Mouse (Mus musculus) kidney, embryonic 15.5 days (tissue): Measurements from ENCODE around the gene Nkx3-2. TPM values are rescaled to one million over a fixed set of nuclear protein-coding genes. Genes with fewer than 3 reads are reported as not detected.

Experiments used
- ATAC-seq: fragments of 200-750 bp; cut with Nextera tagmentation; replicated peaks from 2 replicates; pipeline ENCODE4 v1.8.0; 2017; ENCODE audit warnings: moderate TSS enrichment; ENCODE audit not compliant: low FRiP score
- H3K27ac ChIP-seq: fragments of 300-500 bp; sonication (generic); 2 replicates; pipeline ENCODE4 v1.5.1; 2015; ENCODE audit warnings: mild to moderate bottlenecking, inconsistent platforms
- H3K27me3 ChIP-seq: fragments of 300-500 bp; sonication (generic); 2 replicates; pipeline ENCODE4 v1.6.1; 2015; ENCODE audit warnings: inconsistent platforms
- H3K36me3 ChIP-seq: fragments of 300-500 bp; sonication (generic); 2 replicates; pipeline ENCODE4 v1.6.1; 2015; ENCODE audit warnings: inconsistent platforms
- H3K4me1 ChIP-seq: fragments of 300-500 bp; sonication (generic); 2 replicates; pipeline ENCODE4 v1.6.1; 2015; ENCODE audit warnings: inconsistent platforms
- H3K4me2 ChIP-seq: fragments of 300-500 bp; sonication (generic); 2 replicates; pipeline ENCODE4 v1.6.1; 2015; ENCODE audit warnings: moderate library complexity, mild to moderate bottlenecking, inconsistent platforms
- H3K4me3 ChIP-seq: fragments of 300-500 bp; sonication (generic); replicated peaks from 2 replicates; pipeline ENCODE4 v1.5.1; 2015; ENCODE audit warnings: mild to moderate bottlenecking, inconsistent platforms
- H3K9ac ChIP-seq: fragments of 300-500 bp; sonication (generic); 2 replicates; pipeline ENCODE4 v1.6.1; 2015; ENCODE audit warnings: mild to moderate bottlenecking, inconsistent platforms
- H3K9me3 ChIP-seq: fragments of 300-500 bp; sonication (generic); replicated peaks from 2 replicates; pipeline ENCODE4 v1.6.1; 2016; ENCODE audit warnings: inconsistent platforms
- WGBS: fragments of 180-500 bp; shearing (Covaris S2); methylation state at CpG from one replicate; pipeline ENCODE4 v1.1.7; 2015; ENCODE audit warnings: mixed read lengths; 5-methylcytosine and 5-hydroxymethylcytosine counted together
- polyA plus RNA-seq: library from polyadenylated mRNA; unstranded; fragments of >200 nt; fragmentation: Nextera tagmentation; extraction: Ambion mirVana; gene quantifications from 2 replicates; pipeline ENCODE4 v1.2.1, GENCODE M21; 2015

Nkx3-2 gene
- polyA plus RNA-seq, 1 experiment from 2014 or later, result not detected

DNA sequence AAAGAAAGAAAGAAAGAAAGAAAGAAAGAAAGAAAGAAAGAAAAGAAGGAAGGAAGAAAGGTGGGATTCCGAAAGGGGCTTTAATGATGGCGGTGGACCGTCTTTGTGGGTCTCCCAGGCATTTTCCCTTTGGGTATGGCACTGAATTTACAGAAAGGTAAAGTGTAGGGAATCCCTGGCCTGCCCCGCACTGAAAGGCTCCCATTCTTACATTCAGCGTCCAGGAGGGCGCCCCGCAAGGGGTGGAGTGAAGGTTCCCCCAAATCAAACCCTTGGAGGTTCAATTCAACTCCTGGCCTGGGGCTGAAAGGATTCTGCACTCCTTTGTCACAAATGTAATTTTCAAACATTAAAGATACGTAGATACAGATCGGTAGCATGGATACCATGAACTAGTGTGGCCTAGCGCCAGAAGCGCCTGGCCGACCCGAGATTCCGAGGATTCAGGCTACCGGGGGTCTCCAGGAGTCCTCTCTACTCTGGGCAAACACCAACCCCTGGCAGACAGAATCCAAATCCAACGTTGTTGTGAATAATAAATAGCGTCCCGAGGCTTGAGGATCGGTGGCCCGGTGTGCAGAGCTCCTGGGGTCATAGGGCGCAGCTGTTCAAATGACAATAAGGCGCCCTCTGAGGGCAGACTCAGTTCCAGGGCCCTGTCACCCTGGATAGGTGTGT is 3.3 kb downstream of the Nkx3-2 start:
- H3K9me3 ChIP-seq, result no peaks in the 10 kb centered on the region
- H3K27me3 ChIP-seq, result peaks cover 96% of the 10 kb centered on the region
- H3K4me3 ChIP-seq, result peak overlapping the region; percentile 24
- WGBS, result 3% methylated on average over 22 of the region's 22 CpGs
- peak overlapping the region; percentile 45; the same call in 1 of the 2 replicates for H3K4me2 ChIP-seq
- no peak overlapping the region for H3K9ac ChIP-seq
- no peaks in the 10 kb centered on the region for H3K36me3 ChIP-seq
- no peak overlapping the region for H3K27ac ChIP-seq
- no peak for ATAC-seq
- peaks cover 30% of the 10 kb centered on the region for H3K4me1 ChIP-seq

DNA sequence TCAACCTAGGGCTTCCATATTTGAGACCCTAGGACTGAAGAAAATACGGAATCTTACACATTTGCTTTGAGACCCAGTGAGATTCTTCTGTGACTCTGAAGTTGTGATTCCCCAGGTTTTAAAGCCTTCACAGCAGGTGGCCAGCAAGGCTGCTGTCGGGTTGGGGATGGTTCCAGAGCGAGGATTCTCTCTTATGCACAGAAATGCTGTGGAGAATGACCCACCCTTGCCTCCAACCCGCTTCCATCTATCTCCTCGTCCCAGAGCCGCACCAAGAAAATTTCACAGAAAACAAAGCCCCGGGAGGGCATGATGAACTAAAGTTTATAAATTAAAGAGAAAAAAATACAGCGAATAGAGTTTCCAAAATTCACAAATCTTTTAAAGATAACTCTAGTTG is 4.2 kb downstream of the Nkx3-2 start:
- Histone ChIP-seq H3K36me3 (no peaks in the 10 kb centered on the region), H3K4me2 (no peak overlapping the region), H3K4me3 (no peak overlapping the region), H3K9me3 (no peaks in the 10 kb centered on the region), H3K9ac (no peak overlapping the region), H3K27me3 (peaks cover 98% of the 10 kb centered on the region), H3K27ac (no peak overlapping the region), H3K4me1 (peaks cover 30% of the 10 kb centered on the region)
- no peak for ATAC-seq
- 4% methylated on average over 8 of the region's 8 CpGs for WGBS

DNA sequence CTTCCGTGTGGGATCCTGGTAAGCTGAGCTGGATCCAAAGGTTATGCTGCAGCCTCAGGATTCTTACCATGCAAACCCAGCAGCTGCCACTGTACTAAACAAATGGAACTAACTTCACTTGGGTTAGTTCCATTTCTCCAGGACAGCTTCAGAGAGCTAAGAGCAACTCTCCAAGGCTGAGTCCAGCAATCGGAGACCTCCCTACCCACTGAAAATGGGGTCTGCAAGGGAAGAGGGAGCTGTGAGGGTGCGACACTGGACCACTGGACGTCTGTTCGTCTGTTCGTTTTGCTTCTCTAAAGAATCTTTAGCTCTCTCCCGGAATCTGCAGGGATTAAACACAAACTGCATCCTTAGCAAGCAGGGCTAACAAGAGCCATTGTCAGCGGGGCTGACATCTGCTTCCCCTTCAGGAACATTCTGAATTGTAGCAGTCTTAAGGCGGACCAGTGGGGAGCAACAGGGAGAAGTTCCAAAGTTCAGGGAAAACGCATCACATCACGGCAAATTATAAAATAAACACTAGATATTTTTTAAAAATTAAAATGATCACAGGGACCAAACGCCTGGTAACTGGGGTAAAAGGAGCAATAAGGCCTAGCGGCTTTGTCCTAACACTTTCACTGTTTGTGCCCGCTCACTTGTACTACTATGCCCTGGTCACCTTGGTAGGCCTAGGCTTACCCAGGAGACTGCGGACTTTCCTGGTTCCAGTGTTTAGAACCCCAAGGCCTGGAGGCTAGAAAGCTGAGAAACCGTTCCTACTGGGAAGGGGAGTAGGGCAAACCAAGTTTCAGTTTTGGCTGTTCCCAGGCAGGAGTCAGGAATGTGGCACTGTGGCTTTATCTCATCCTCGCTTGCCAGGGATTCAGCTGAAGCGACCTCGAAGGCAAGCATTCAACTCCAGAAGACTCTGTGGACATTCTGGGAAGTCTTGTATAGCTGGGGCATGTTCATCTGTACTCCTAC is 5.3 kb downstream of the Nkx3-2 start:
- 10% methylated on average over 19 of the region's 19 CpGs for WGBS
- no peak overlapping the region for H3K4me2 ChIP-seq
- no peak for ATAC-seq

DNA sequence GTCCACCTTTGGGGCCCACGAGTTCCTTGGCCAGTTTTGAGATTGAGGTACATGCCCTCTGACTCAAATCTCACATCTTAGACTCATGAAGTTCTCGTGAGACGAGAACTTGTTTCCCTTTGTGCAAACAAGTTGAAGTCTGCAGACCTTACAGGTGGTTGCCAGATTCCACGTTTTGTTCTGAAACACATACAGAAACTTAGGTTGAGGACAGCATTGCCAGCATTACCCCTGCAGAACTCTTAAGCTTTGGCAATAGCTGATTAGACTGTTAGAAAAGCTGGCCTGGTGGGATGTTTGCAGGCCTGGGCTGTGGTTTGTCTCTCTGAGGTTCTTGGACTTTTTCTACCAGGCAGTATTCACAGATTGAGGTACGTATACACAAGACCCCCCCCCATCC is 7.0 kb downstream of the Nkx3-2 start:
- H3K4me3 ChIP-seq, result no peak overlapping the region
- no peaks in the 10 kb centered on the region for H3K9me3 ChIP-seq
- peaks cover 16% of the 10 kb centered on the region for H3K4me1 ChIP-seq
- peaks cover 97% of the 10 kb centered on the region for H3K27me3 ChIP-seq
- no peak overlapping the region for H3K9ac ChIP-seq
- no peak overlapping the region for H3K27ac ChIP-seq
- WGBS, result 10% methylated on average over 5 of the region's 5 CpGs
- no peak overlapping the region for H3K4me2 ChIP-seq
- no peaks in the 10 kb centered on the region for H3K36me3 ChIP-seq
- ATAC-seq, result no peak

More for the DNA sequence above, 5.3 kb downstream of the Nkx3-2 start:
- no peak overlapping the region for H3K9ac ChIP-seq
- peaks cover 27% of the 10 kb centered on the region for H3K4me1 ChIP-seq
- no peak overlapping the region for H3K27ac ChIP-seq
- H3K9me3 ChIP-seq, result no peaks in the 10 kb centered on the region
- H3K4me3 ChIP-seq, result no peak overlapping the region
- no peaks in the 10 kb centered on the region for H3K36me3 ChIP-seq
- H3K27me3 ChIP-seq, result peaks cover 98% of the 10 kb centered on the region

GRCm38 (mm10) chr5:41756396-41756795 is 7.9 kb downstream of the Nkx3-2 start:
- WGBS, result 5% methylated on average over 4 of the region's 4 CpGs
- no peaks in the 10 kb centered on the region for H3K36me3 ChIP-seq
- peaks cover 9% of the 10 kb centered on the region for H3K4me1 ChIP-seq
- H3K27me3 ChIP-seq, result peaks cover 97% of the 10 kb centered on the region
- H3K4me2 ChIP-seq, result no peak overlapping the region
- H3K9me3 ChIP-seq, result no peaks in the 10 kb centered on the region
- no peak overlapping the region for H3K4me3 ChIP-seq
- H3K27ac ChIP-seq, result no peak overlapping the region
- ATAC-seq, result no peak
- H3K9ac ChIP-seq, result no peak overlapping the region

DNA sequence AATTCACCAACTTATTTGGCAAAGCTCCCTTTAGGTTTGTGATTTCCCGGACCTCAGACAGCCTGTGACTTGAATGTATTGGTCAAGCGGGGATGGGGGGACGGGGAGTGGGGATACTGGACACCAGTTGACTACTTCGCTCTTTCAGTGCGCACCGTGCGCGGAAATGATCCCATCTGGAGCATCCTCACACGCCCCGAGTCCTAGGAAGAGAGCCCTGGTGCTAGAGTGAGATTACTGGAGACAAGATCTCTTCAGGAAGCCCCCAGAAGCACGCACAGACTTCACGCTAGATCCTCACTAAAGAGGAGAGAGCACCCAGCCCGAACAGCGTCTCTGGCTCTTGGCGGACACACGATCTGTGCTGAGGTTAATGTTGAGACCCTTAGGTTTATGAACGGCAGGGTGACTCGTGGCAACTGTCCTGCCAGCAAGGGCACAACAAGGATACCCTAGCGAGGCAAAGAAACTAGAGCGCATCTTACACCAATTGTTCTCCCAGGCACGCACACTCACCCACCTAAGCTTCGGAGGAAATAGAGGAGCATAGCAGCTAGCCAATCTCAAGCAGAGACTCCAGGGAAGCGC is 8.8 kb downstream of the Nkx3-2 start:
- Histone ChIP-seq H3K4me3 (no peak overlapping the region), H3K27me3 (peaks cover 99% of the 10 kb centered on the region)
- WGBS, result 2% methylated on average over 23 of the region's 23 CpGs

GRCm38 (mm10) chr5:41754836-41755235 is 9.5 kb downstream of the Nkx3-2 start:
- no peak for ATAC-seq
- Histone ChIP-seq H3K4me3 (0 out of 2 replicates have a peak overlapping the region, but pooled peaks have one; percentile 10), H3K4me1 (peaks cover 5% of the 10 kb centered on the region; the same call in 1 of the 2 replicates), H3K36me3 (no peaks in the 10 kb centered on the region), H3K27ac (no peak overlapping the region), H3K9me3 (no peaks in the 10 kb centered on the region), H3K27me3 (peaks cover 99% of the 10 kb centered on the region), H3K4me2 (peak overlapping the region; percentile 40), H3K9ac (no peak overlapping the region)
- WGBS, result 1% methylated on average over 16 of the region's 16 CpGs

More for the DNA sequence above, 8.8 kb downstream of the Nkx3-2 start:
- no peak overlapping the region for H3K4me2 ChIP-seq
- H3K9ac ChIP-seq, result no peak overlapping the region
- H3K36me3 ChIP-seq, result no peaks in the 10 kb centered on the region
- no peaks in the 10 kb centered on the region for H3K9me3 ChIP-seq
- peaks cover 5% of the 10 kb centered on the region; the same call in 1 of the 2 replicates for H3K4me1 ChIP-seq
- no peak overlapping the region for H3K27ac ChIP-seq
- ATAC-seq, result no peak

DNA sequence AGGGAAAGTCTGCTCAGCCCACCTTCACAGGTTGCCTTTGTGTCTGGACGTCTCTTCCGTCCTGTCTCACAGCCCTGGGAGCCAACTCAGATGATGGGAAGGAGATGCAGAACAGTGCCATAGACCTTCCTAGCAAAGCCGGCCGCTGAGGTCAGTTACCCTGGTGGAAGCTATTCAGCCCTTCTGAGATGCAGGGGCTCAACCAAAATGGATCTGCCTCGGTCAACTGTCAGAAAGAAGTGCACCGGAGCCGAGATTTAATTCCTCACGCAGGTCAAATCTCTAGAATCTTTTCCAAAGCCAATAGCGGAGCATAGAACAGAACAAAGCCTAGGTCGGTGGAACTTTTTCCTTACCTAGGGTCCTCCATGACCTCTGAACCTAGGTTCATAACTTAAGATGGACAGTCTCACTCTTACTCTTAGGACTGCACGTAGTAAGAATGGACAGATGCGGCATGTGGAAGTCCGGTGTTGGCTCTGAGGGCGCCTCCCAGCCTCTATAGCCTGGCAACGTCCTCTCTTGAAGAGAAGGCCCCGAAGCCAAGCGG is 10.0 kb downstream of the Nkx3-2 start:
- H3K9ac ChIP-seq, result no peak overlapping the region
- ATAC-seq, result no peak
- 0 out of 2 replicates have a peak overlapping the region, but pooled peaks have one; percentile 10 for H3K4me3 ChIP-seq
- peaks cover 5% of the 10 kb centered on the region; the same call in 1 of the 2 replicates for H3K4me1 ChIP-seq
- H3K4me2 ChIP-seq, result peak overlapping the region; percentile 40
- H3K36me3 ChIP-seq, result no peaks in the 10 kb centered on the region
- H3K27me3 ChIP-seq, result peaks cover 99% of the 10 kb centered on the region
- H3K9me3 ChIP-seq, result no peaks in the 10 kb centered on the region
- no peak overlapping the region for H3K27ac ChIP-seq
- WGBS, result under 1% methylated on average over 17 of the region's 17 CpGs

DNA sequence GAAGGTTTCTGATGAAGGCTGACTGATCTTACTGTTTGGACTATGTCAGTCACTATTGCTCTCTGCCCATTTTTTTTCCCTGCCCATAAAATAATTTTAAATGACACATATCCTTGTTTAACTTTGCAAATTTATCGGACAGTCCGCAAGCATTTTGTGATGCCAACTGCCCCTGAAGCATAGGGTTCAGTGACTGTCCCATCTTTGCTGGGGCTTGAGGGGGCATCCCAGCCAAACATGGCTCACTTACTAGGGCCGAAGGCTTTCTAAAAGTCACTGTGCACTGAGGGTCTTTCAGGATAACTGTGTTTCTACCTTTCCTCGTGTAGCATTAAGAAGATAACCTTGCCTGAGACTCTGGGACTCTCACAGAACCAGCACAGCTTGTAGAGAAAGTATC is 11.6 kb downstream of the Nkx3-2 start:
- H3K27ac ChIP-seq, result no peak overlapping the region
- H3K9ac ChIP-seq, result no peak overlapping the region
- 21% methylated on average over 4 of the region's 4 CpGs for WGBS
- H3K4me2 ChIP-seq, result no peak overlapping the region
- no peak overlapping the region for H3K4me3 ChIP-seq
- peaks cover 5% of the 10 kb centered on the region; the same call in 1 of the 2 replicates for H3K4me1 ChIP-seq
- no peak for ATAC-seq
- no peaks in the 10 kb centered on the region for H3K9me3 ChIP-seq
- no peaks in the 10 kb centered on the region for H3K36me3 ChIP-seq
- H3K27me3 ChIP-seq, result peaks cover 99% of the 10 kb centered on the region

DNA sequence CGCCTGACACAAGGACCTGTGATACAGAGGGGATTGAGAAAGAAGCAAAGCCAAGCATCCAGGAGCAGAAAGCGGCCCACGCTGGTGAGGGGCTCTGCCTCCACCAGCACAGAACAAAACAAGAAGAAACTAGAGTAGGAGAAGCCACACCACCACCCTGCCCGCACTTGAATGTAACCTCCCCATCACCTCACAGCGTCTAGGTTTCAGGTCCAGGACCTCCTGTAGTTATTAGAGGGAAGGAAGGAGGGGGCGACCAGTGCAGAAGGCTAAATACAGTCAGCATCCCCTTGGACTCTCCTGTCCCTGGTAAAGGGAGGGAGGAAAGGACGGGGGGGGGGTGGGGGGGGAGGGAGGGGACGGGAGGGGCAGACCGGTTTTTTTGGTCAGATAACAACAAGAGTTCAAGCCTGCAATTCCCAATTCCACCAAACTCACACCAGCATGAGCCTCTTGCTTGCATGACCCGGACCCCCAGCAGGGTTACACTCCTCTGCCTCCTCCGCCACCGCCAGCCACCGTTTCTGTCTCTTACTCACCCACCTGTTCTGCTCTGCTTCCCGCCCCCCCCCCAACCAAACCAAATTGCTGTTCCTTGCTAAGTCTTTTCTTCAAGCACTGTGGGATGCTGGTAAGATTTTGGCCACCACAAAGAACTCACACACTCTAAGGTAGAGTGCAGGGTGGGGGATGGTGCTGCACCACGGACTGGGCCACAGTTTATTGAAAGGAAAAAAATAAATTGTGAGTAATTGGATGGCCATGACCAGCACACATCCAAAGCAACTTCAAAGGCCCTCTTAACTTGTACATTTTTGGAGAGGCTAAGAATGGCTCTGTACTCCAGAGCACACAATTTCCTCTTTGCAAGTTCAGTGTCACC is 19.2 kb downstream of the Nkx3-2 start:
- WGBS, result 4% methylated on average over 14 of the region's 15 CpGs
- ATAC-seq, result peak; percentile 70; the same call in 1 of the 2 replicates
- H3K4me3 ChIP-seq, result no peak overlapping the region

DNA sequence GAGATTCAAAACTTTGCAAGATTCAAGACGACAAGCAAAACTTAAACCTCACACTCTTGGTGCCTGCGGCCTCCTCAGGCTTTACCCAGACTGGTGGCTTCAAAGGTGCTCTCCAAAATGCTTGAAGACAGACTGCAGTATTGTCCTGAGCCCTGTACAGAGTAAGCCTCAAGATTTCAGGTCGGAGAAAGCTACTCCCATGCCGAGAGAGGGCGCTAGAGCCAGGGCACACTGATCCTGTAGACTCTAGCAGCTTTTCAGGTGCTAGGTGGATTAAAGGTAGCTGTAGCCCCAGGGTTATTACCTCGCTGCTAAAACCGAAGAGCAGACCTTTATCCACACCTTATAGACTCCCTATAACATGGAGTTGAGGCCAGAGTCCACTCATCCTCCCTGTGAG is 20.1 kb downstream of the Nkx3-2 start:
- WGBS, result 10% methylated on average over 7 of the region's 7 CpGs
- H3K9me3 ChIP-seq, result no peaks in the 10 kb centered on the region
- H3K9ac ChIP-seq, result no peak overlapping the region
- ATAC-seq, result no peak
- H3K4me1 ChIP-seq, result no peaks in the 10 kb centered on the region
- no peaks in the 10 kb centered on the region for H3K36me3 ChIP-seq
- peaks cover 94% of the 10 kb centered on the region for H3K27me3 ChIP-seq
- no peak overlapping the region for H3K4me2 ChIP-seq
- H3K27ac ChIP-seq, result no peak overlapping the region
- no peak overlapping the region for H3K4me3 ChIP-seq

More for the DNA sequence above, 19.2 kb downstream of the Nkx3-2 start:
- Histone ChIP-seq H3K4me1 (no peaks in the 10 kb centered on the region), H3K27me3 (peaks cover 99% of the 10 kb centered on the region), H3K27ac (no peak overlapping the region), H3K4me2 (no peak overlapping the region), H3K9me3 (no peaks in the 10 kb centered on the region), H3K9ac (no peak overlapping the region), H3K36me3 (no peaks in the 10 kb centered on the region)
